Mouse (Mus musculus) C3H10T1/2 (cell line): ENCODE measurements around the gene 9230110F15Rik. TPM values are rescaled to one million over a fixed set of nuclear protein-coding genes. Genes with fewer than 3 reads are reported as not detected.

Experiments
- polyA plus RNA-seq, 2 experiments: library from polyadenylated mRNA; unstranded; fragments of >200 nt; fragmentation: generic; extraction: Trizol; gene quantifications; one replicate each; pipeline ENCODE4 v1.2.1; 2012; ENCODE audit warnings: missing spikeins in 2 of 2

The 9230110F15Rik gene
- not detected for polyA plus RNA-seq

DNA sequence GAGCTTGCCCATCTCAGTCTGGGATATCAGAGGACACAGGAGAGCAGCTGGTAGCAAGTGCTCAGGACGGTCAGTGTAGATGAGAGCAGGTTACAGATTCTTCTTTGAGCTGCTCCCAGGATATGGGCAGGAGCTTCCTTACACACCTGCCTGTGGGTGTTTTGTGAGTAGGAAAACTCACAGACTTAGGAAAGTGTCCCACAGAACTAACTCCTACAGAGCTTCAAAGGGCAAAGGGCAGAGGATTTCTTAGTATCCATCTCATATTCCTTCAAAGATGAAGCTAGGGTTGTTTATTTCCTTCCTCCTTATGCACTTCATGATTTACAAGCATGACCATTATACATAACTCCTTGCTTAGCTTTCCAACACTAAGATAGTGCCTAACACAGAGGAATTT lies at the start of gene 9230110F15Rik:
Gene 9230110F15Rik (minus strand): TSS at position 101 of the 400 bp plus-strand sequence.

DNA sequence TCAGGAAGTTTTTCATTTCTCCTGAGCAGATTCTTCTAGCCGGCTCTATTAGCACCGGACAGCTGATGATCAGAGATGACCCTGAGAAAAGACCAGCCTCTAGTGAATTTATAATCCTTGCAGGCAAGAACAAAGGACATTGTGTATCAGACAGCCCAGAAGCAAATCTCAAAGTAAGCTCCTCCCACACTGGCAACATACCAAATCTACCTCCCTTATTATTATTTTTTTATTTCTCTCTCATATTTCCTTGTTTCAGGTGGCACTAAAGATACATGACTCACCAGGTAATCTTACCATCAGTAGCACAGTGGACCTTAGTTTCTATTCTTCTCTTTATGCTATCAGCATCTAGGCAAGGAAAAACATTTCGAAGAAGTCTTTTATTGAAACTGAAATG lies 53.9 kb downstream of the 9230110F15Rik start, which contains the start of the genes Gm27235 and D730048I06Rik:
Gene Gm27235 (minus strand): TSS at position 101 of the 400 bp plus-strand sequence.
Gene D730048I06Rik (minus strand): TSS at position 112 of the 400 bp plus-strand sequence.

Other genes starting within 250 kb of the 9230110F15Rik start
- not detected for gene Pate4, start 232.2 kb downstream of the 9230110F15Rik start, polyA plus RNA-seq
- gene Pate3, start 195.9 kb downstream of the 9230110F15Rik start, polyA plus RNA-seq: not detected
- not detected for gene Pate1, start 156.8 kb downstream of the 9230110F15Rik start, polyA plus RNA-seq
- not detected for gene Gm17677, start 103.1 kb downstream of the 9230110F15Rik start, polyA plus RNA-seq
- gene Gm17727, start 66.0 kb downstream of the 9230110F15Rik start, polyA plus RNA-seq: not detected
- gene Gm27235, start 54.0 kb downstream of the 9230110F15Rik start, polyA plus RNA-seq: not detected
- gene D730048I06Rik, start 54.0 kb downstream of the 9230110F15Rik start, polyA plus RNA-seq: not detected
- not detected for gene 9230113P08Rik, start 64.3 kb upstream of the 9230110F15Rik start, polyA plus RNA-seq